Mouse (Mus musculus): ENCODE data around the gene Bola3. TPM values are rescaled to one million over a fixed set of nuclear protein-coding genes. Genes with fewer than 3 reads are reported as not detected.

The Bola3 gene
- polyA plus RNA-seq, 1 experiment: 67.0 TPM

GRCm38 (mm10) chr6:83347916-83348315 is 1.0 kb upstream of the Bola3 start:
- no peak for DNase-seq (ENCODE audit: low spot score)

- peak; percentile 97 for DNase-seq (ENCODE audit: low spot score)
These were observed 469 bp downstream of the Bola3 start for GRCm38 (mm10) chr6:83349274-83349958.

- no peak for DNase-seq (ENCODE audit: low spot score)
These were observed 1.2 kb downstream of the Bola3 start for GRCm38 (mm10) chr6:83350172-83350571.

- DNase-seq (ENCODE audit: low spot score): no peak
These were observed 2.0 kb downstream of the Bola3 start for GRCm38 (mm10) chr6:83350851-83351405.

GRCm38 (mm10) chr6:83351490-83352160 is 2.7 kb downstream of the Bola3 start:
- DNase-seq (ENCODE audit: low spot score): no peak

- DNase-seq (ENCODE audit: low spot score): no peak
These were observed 3.9 kb downstream of the Bola3 start for GRCm38 (mm10) chr6:83352666-83353410.

- DNase-seq (ENCODE audit: low spot score): no peak
These were observed 6.2 kb downstream of the Bola3 start for GRCm38 (mm10) chr6:83354856-83355781.

- peak; percentile 69 for DNase-seq (ENCODE audit: low spot score)
These were observed 7.7 kb downstream of the Bola3 start for GRCm38 (mm10) chr6:83356569-83357138.

GRCm38 (mm10) chr6:83357436-83357835 is 8.5 kb downstream of the Bola3 start:
- DNase-seq (ENCODE audit: low spot score): no peak

GRCm38 (mm10) chr6:83361523-83362248 is 12.7 kb downstream of the Bola3 start:
- no peak for DNase-seq (ENCODE audit: low spot score)

GRCm38 (mm10) chr6:83363075-83363474 is 14.1 kb downstream of the Bola3 start:
- DNase-seq (ENCODE audit: low spot score): no peak

- DNase-seq (ENCODE audit: low spot score): no peak
These were observed 21.5 kb downstream of the Bola3 start for GRCm38 (mm10) chr6:83370316-83370965.

- no peak for DNase-seq (ENCODE audit: low spot score)
These were observed 22.4 kb downstream of the Bola3 start for GRCm38 (mm10) chr6:83371350-83371749.

GRCm38 (mm10) chr6:83373704-83374300 is 24.9 kb downstream of the Bola3 start:
- DNase-seq (ENCODE audit: low spot score): no peak

GRCm38 (mm10) chr6:83381510-83382491 is 32.9 kb downstream of the Bola3 start:
- no peak for DNase-seq (ENCODE audit: low spot score)

GRCm38 (mm10) chr6:83385569-83386090 is 36.7 kb downstream of the Bola3 start:
- no peak for DNase-seq (ENCODE audit: low spot score)

- DNase-seq (ENCODE audit: low spot score): no peak
These were observed 43.3 kb downstream of the Bola3 start for GRCm38 (mm10) chr6:83392166-83392780.
